Mouse (Mus musculus) heart, postnatal 0 days (tissue): ENCODE data around the gene Jdp2. TPM values are rescaled to one million over a fixed set of nuclear protein-coding genes. Genes with fewer than 3 reads are reported as not detected.

Experiments used
- ATAC-seq: fragments of 200-750 bp; cut with Nextera tagmentation; 2 replicates; pipeline ENCODE4 v1.8.0; 2017; ENCODE audit warnings: low read depth, moderate number of reproducible peaks, moderate library complexity; ENCODE audit not compliant: insufficient read depth
- DNase-seq: peaks from one replicate; pipeline ENCODE4 v3.0.0-alpha.2; 2016; ENCODE audit warnings: low spot score
- H3K27ac ChIP-seq: fragments of 300-500 bp; sonication (generic); 2 replicates; pipeline ENCODE4 v1.5.1; 2014; ENCODE audit warnings: low read depth, mild to moderate bottlenecking
- H3K27me3 ChIP-seq: fragments of 300-500 bp; sonication (generic); 2 replicates; pipeline ENCODE4 v1.6.1; 2014; ENCODE audit warnings: low read length, mixed read lengths; ENCODE audit not compliant: control insufficient read depth, insufficient read depth
- H3K36me3 ChIP-seq: fragments of 300-500 bp; sonication (generic); replicated peaks from 2 replicates; pipeline ENCODE4 v1.6.1; 2014; ENCODE audit warnings: low read length, mixed read lengths; ENCODE audit not compliant: control insufficient read depth, insufficient read depth
- H3K4me1 ChIP-seq: fragments of 300-500 bp; sonication (generic); 2 replicates; pipeline ENCODE4 v1.6.1; 2014; ENCODE audit warnings: antibody characterized with exemption; ENCODE audit not compliant: control insufficient read depth, insufficient read depth
- H3K4me2 ChIP-seq: fragments of 300-500 bp; sonication (generic); 2 replicates; pipeline ENCODE4 v1.6.1; 2014; ENCODE audit warnings: low read depth, mild to moderate bottlenecking, low read length, moderate library complexity
- H3K4me3 ChIP-seq: fragments of 300-500 bp; sonication (generic); 2 replicates; pipeline ENCODE4 v1.5.1; 2014; ENCODE audit warnings: low read depth, low read length
- H3K9ac ChIP-seq: fragments of 300-500 bp; sonication (generic); replicated peaks from 2 replicates; pipeline ENCODE4 v1.6.1; 2014; ENCODE audit warnings: low read depth, low read length, mixed read lengths
- H3K9me3 ChIP-seq: fragments of 300-500 bp; sonication (generic); replicated peaks from 2 replicates; pipeline ENCODE4 v1.6.1; 2016; ENCODE audit warnings: low read length; ENCODE audit not compliant: control insufficient read depth
- CTCF ChIP-seq: IDR thresholded peaks from 2 replicates; pipeline ENCODE4 v1.5.1; 2016; ENCODE audit warnings: antibody characterized with exemption, control low read depth, low read depth
- EP300 ChIP-seq: IDR thresholded peaks from 2 replicates; pipeline ENCODE4 v1.6.1; 2016; ENCODE audit warnings: antibody characterized with exemption, low read depth
- WGBS: fragments of 180-500 bp; shearing (Covaris S2); extraction: QIAGEN DNeasy Blood & Tissue Kit; methylation state at CpG from one replicate; pipeline ENCODE4 v1.1.7; 2014; 5-methylcytosine and 5-hydroxymethylcytosine counted together
- polyA plus RNA-seq: library from polyadenylated mRNA; unstranded; fragments of >200 nt; fragmentation: Nextera tagmentation; extraction: Ambion mirVana; gene quantifications from 2 replicates; pipeline ENCODE4 v1.2.1, GENCODE M21; 2015
- total RNA-seq: library from RNA; depleted of rRNA; stranded (reverse); fragments of >200 nt; gene quantifications from 2 replicates; pipeline ENCODE4 v1.2.3, GENCODE M21; 2014; ENCODE audit warnings: low replicate concordance

Gene Jdp2
- total and polyA plus RNA-seq, 2 experiments from 2014 or later = 0.44 to 17.9 TPM

GRCm38 (mm10) chr12:85619283-85619897, 20.6 kb downstream of the Jdp2 start:
- 79% methylated on average over 7 of the region's 7 CpGs for WGBS
- TF ChIP-seq EP300 (no peak), CTCF (no peak)
- Histone ChIP-seq H3K27me3 (no peaks in the 10 kb centered on the region), H3K36me3 (peaks cover 14% of the 10 kb centered on the region; the same call in 1 of the 2 replicates), H3K9ac (no peak overlapping the region), H3K4me2 (no peak overlapping the region), H3K27ac (no peak overlapping the region), H3K9me3 (no peaks in the 10 kb centered on the region), H3K4me3 (no peak overlapping the region), H3K4me1 (peaks cover 18% of the 10 kb centered on the region)
- ATAC-seq (no peak), DNase-seq (no peak)

- Histone ChIP-seq H3K4me2 (no peak overlapping the region), H3K36me3 (peaks cover 11% of the 10 kb centered on the region; the same call in 1 of the 2 replicates), H3K4me3 (no peak overlapping the region), H3K4me1 (peaks cover 21% of the 10 kb centered on the region), H3K27ac (no peak overlapping the region), H3K27me3 (no peaks in the 10 kb centered on the region), H3K9ac (no peak overlapping the region), H3K9me3 (no peaks in the 10 kb centered on the region)
- TF ChIP-seq EP300 = no peak
- no peak for TF ChIP-seq CTCF
- DNase-seq = no peak
- WGBS = 64% methylated on average over 11 of the region's 11 CpGs
- ATAC-seq = no peak
Observed at GRCm38 (mm10) chr12:85619898-85620443, 21.1 kb downstream of the Jdp2 start.

- WGBS = 79% methylated on average over 6 of the region's 6 CpGs
- DNase-seq = no peak
- H3K27ac ChIP-seq = no peak overlapping the region
- H3K4me2 ChIP-seq = no peak overlapping the region
- H3K36me3 ChIP-seq = peaks cover 9% of the 10 kb centered on the region; the same call in 1 of the 2 replicates
- no peak for TF ChIP-seq EP300
- TF ChIP-seq CTCF = no peak
- no peak overlapping the region for H3K9ac ChIP-seq
- peaks cover 21% of the 10 kb centered on the region for H3K4me1 ChIP-seq
- no peaks in the 10 kb centered on the region for H3K9me3 ChIP-seq
- no peak for ATAC-seq
- no peak overlapping the region for H3K4me3 ChIP-seq
- no peaks in the 10 kb centered on the region for H3K27me3 ChIP-seq
Observed at GRCm38 (mm10) chr12:85621027-85621426, 22.2 kb downstream of the Jdp2 start.

- no peaks in the 10 kb centered on the region for H3K9me3 ChIP-seq
- no peak overlapping the region for H3K4me3 ChIP-seq
- WGBS = 59% methylated on average over 4 of the region's 4 CpGs
- no peak overlapping the region for H3K4me2 ChIP-seq
- H3K27me3 ChIP-seq = no peaks in the 10 kb centered on the region
- no peak overlapping the region for H3K9ac ChIP-seq
- no peak overlapping the region for H3K27ac ChIP-seq
- H3K36me3 ChIP-seq = peaks cover 6% of the 10 kb centered on the region; the same call in 1 of the 2 replicates
- DNase-seq = no peak
- no peak; the same call in 1 of the 2 replicates for ATAC-seq
- TF ChIP-seq EP300 (no peak), CTCF (no peak)
- peaks cover 21% of the 10 kb centered on the region for H3K4me1 ChIP-seq
Observed at GRCm38 (mm10) chr12:85621673-85622072, 22.8 kb downstream of the Jdp2 start.

GRCm38 (mm10) chr12:85623711-85624110, 24.9 kb downstream of the Jdp2 start:
- ATAC-seq = peak; percentile 55
- peak overlapping the region; percentile 7; the same call in 1 of the 2 replicates for H3K27ac ChIP-seq
- no peak overlapping the region for H3K4me3 ChIP-seq

More at GRCm38 (mm10) chr12:85623711-85624110, 24.9 kb downstream of the Jdp2 start:
- H3K4me1 ChIP-seq = peaks cover 21% of the 10 kb centered on the region
- no peak overlapping the region; the same call in 1 of the 2 replicates for H3K4me2 ChIP-seq
- TF ChIP-seq EP300 (no peak), CTCF (no peak)
- no peaks in the 10 kb centered on the region for H3K27me3 ChIP-seq
- 18% methylated on average over 3 of the region's 3 CpGs for WGBS
- peaks cover 6% of the 10 kb centered on the region; the same call in 1 of the 2 replicates for H3K36me3 ChIP-seq
- DNase-seq = no peak
- no peak overlapping the region for H3K9ac ChIP-seq
- no peaks in the 10 kb centered on the region for H3K9me3 ChIP-seq
